Mouse (Mus musculus) cortical plate, adult 2 months (tissue): Measurements from ENCODE around the gene Apof.

Source experiments
- CTCF ChIP-seq: fragments of 200-500 bp; IDR thresholded peaks from 2 replicates; pipeline ENCODE4 v1.5.1; 2011; ENCODE audit warnings: mild to moderate bottlenecking, control low read depth, low read length; ENCODE audit not compliant: insufficient read depth; ENCODE audit errors: extremely low read depth
- POLR2A ChIP-seq: fragments of 200-500 bp; IDR thresholded peaks from 2 replicates; pipeline ENCODE4 v1.6.1; 2011; ENCODE audit warnings: mild to moderate bottlenecking, low read length, control low read depth; ENCODE audit not compliant: insufficient read depth; ENCODE audit errors: extremely low read depth

GRCm38 (mm10) chr10:128239140-128239539 is 29.3 kb upstream of the Apof start:
- TF ChIP-seq POLR2A (no peak), CTCF (no peak)
